Mouse (Mus musculus) midbrain, embryonic 14.5 days (tissue): Measurements from ENCODE around the gene Cbfa2t3. TPM values are rescaled to one million over a fixed set of nuclear protein-coding genes. Genes with fewer than 3 reads are reported as not detected.

Experiments used
- ATAC-seq: fragments of 200-750 bp; cut with Nextera tagmentation; 2 replicates; pipeline ENCODE4 v1.8.0; 2017; ENCODE audit warnings: moderate number of reproducible peaks, moderate library complexity; ENCODE audit not compliant: low FRiP score, low TSS enrichment
- DNase-seq: peaks from one replicate; pipeline ENCODE4 v3.0.0-alpha.2; 2015
- H3K27ac ChIP-seq: fragments of 300-500 bp; sonication (generic); replicated peaks from 2 replicates; pipeline ENCODE4 v1.5.1; 2014; ENCODE audit warnings: mild to moderate bottlenecking, low read depth, low read length, moderate library complexity
- H3K27me3 ChIP-seq: fragments of 300-500 bp; sonication (generic); 2 replicates; pipeline ENCODE4 v1.6.1; 2014; ENCODE audit warnings: low read length, control low read depth, mixed read lengths; ENCODE audit not compliant: control insufficient read depth, insufficient read depth
- H3K36me3 ChIP-seq: fragments of 300-500 bp; sonication (generic); 2 replicates; pipeline ENCODE4 v1.6.1; 2014; ENCODE audit warnings: low read length, control low read depth; ENCODE audit not compliant: control insufficient read depth, insufficient read depth
- H3K4me1 ChIP-seq: fragments of 300-500 bp; sonication (generic); 2 replicates; pipeline ENCODE4 v1.6.1; 2014; ENCODE audit warnings: mild to moderate bottlenecking, antibody characterized with exemption, low read length, control low read depth; ENCODE audit not compliant: control insufficient read depth, insufficient read depth
- H3K4me2 ChIP-seq: fragments of 300-500 bp; sonication (generic); 2 replicates; pipeline ENCODE4 v1.6.1; 2014; ENCODE audit warnings: mild to moderate bottlenecking, low read length, moderate library complexity
- H3K4me3 ChIP-seq: fragments of 300-500 bp; sonication (generic); replicated peaks from 2 replicates; pipeline ENCODE4 v1.5.1; 2014; ENCODE audit warnings: low read depth, low read length
- H3K9ac ChIP-seq: fragments of 300-500 bp; sonication (generic); replicated peaks from 2 replicates; pipeline ENCODE4 v1.6.1; 2014; ENCODE audit warnings: mild to moderate bottlenecking, low read length, moderate library complexity
- H3K9me3 ChIP-seq: fragments of 300-500 bp; sonication (generic); 2 replicates; pipeline ENCODE4 v1.6.1; 2016; ENCODE audit warnings: low read length, control low read depth, mixed read lengths; ENCODE audit not compliant: control insufficient read depth
- WGBS: fragments of 180-500 bp; shearing (Covaris S2); extraction: QIAGEN DNeasy Blood & Tissue Kit; methylation state at CpG from one replicate; pipeline ENCODE4 v1.1.7; 2014; 5-methylcytosine and 5-hydroxymethylcytosine counted together
- polyA plus RNA-seq: library from polyadenylated mRNA; unstranded; fragments of >200 nt; fragmentation: Nextera tagmentation; extraction: Ambion mirVana; gene quantifications from 2 replicates; pipeline ENCODE4 v1.2.1, GENCODE M21; 2014

The Cbfa2t3 gene
- polyA plus RNA-seq, 1 experiment from 2014 or later, result 25.2 TPM

- DNase-seq, result no peak
- no peaks in the 10 kb centered on the region for H3K36me3 ChIP-seq
- ATAC-seq, result no peak
- H3K9me3 ChIP-seq, result no peaks in the 10 kb centered on the region
- 61% methylated on average over 4 of the region's 4 CpGs for WGBS
- H3K27me3 ChIP-seq, result no peaks in the 10 kb centered on the region
- no peak overlapping the region for H3K4me3 ChIP-seq
- H3K9ac ChIP-seq, result no peak overlapping the region
- H3K4me2 ChIP-seq, result no peak overlapping the region
- peaks cover 56% of the 10 kb centered on the region for H3K4me1 ChIP-seq
- no peak overlapping the region for H3K27ac ChIP-seq
Observed at GRCm38 (mm10) chr8:122737071-122737470, 38.2 kb upstream of the Cbfa2t3 start.

GRCm38 (mm10) chr8:122736623-122737022, 37.7 kb upstream of the Cbfa2t3 start:
- Histone ChIP-seq H3K9ac (no peak overlapping the region), H3K27ac (peak overlapping the region; percentile 55), H3K4me3 (no peak overlapping the region), H3K36me3 (no peaks in the 10 kb centered on the region), H3K27me3 (no peaks in the 10 kb centered on the region), H3K4me2 (no peak overlapping the region), H3K9me3 (no peaks in the 10 kb centered on the region), H3K4me1 (peaks cover 52% of the 10 kb centered on the region)
- DNase-seq (no peak), ATAC-seq (no peak)
- 90% methylated on average over 11 of the region's 11 CpGs for whole genome bisulfite sequencing

- Histone ChIP-seq H3K4me3 (no peak overlapping the region), H3K9ac (no peak overlapping the region), H3K4me2 (no peak overlapping the region), H3K4me1 (peaks cover 51% of the 10 kb centered on the region), H3K36me3 (no peaks in the 10 kb centered on the region), H3K9me3 (no peaks in the 10 kb centered on the region), H3K27ac (peak overlapping the region; percentile 55), H3K27me3 (no peaks in the 10 kb centered on the region)
- ATAC-seq (no peak), DNase-seq (no peak)
- 57% methylated on average over 19 of the region's 19 CpGs for WGBS
Observed at GRCm38 (mm10) chr8:122735542-122736473, 36.9 kb upstream of the Cbfa2t3 start.

- ATAC-seq (no peak), DNase-seq (no peak)
- H3K4me3 ChIP-seq, result no peak overlapping the region
- peaks cover 51% of the 10 kb centered on the region for H3K4me1 ChIP-seq
- H3K27ac ChIP-seq, result peak overlapping the region; percentile 55
- H3K4me2 ChIP-seq, result no peak overlapping the region
- H3K9ac ChIP-seq, result no peak overlapping the region
- 53% methylated on average over 3 of the region's 3 CpGs for WGBS
- H3K27me3 ChIP-seq, result no peaks in the 10 kb centered on the region
- H3K9me3 ChIP-seq, result no peaks in the 10 kb centered on the region
- no peaks in the 10 kb centered on the region for H3K36me3 ChIP-seq
Observed at GRCm38 (mm10) chr8:122735110-122735509, 36.2 kb upstream of the Cbfa2t3 start.

GRCm38 (mm10) chr8:122728630-122729029, 29.7 kb upstream of the Cbfa2t3 start:
- no peak overlapping the region for H3K27ac ChIP-seq
- H3K4me2 ChIP-seq, result no peak overlapping the region
- H3K36me3 ChIP-seq, result no peaks in the 10 kb centered on the region
- no peaks in the 10 kb centered on the region for H3K9me3 ChIP-seq
- WGBS, result 11% methylated on average over 3 of the region's 3 CpGs
- no peak overlapping the region for H3K4me3 ChIP-seq
- no peak overlapping the region for H3K9ac ChIP-seq
- ATAC-seq (no peak), DNase-seq (no peak)
- no peaks in the 10 kb centered on the region for H3K27me3 ChIP-seq
- peaks cover 5% of the 10 kb centered on the region; the same call in 1 of the 2 replicates for H3K4me1 ChIP-seq

GRCm38 (mm10) chr8:122727412-122727811, 28.5 kb upstream of the Cbfa2t3 start:
- ATAC-seq (no peak), DNase-seq (no peak)
- no peak overlapping the region for H3K4me3 ChIP-seq
- no peaks in the 10 kb centered on the region for H3K27me3 ChIP-seq
- H3K36me3 ChIP-seq, result no peaks in the 10 kb centered on the region
- H3K9ac ChIP-seq, result no peak overlapping the region
- no peak overlapping the region for H3K27ac ChIP-seq
- 73% methylated on average over 5 of the region's 5 CpGs for WGBS
- 0 out of 2 replicates have a peak, but pooled peaks cover 5% of the 10 kb centered on the region for H3K4me1 ChIP-seq
- no peak overlapping the region for H3K4me2 ChIP-seq
- no peaks in the 10 kb centered on the region for H3K9me3 ChIP-seq

- Histone ChIP-seq H3K27me3 (no peaks in the 10 kb centered on the region), H3K27ac (no peak overlapping the region), H3K9me3 (no peaks in the 10 kb centered on the region), H3K9ac (no peak overlapping the region), H3K4me2 (no peak overlapping the region), H3K36me3 (no peaks in the 10 kb centered on the region), H3K4me1 (0 out of 2 replicates have a peak, but pooled peaks cover 10% of the 10 kb centered on the region), H3K4me3 (no peak overlapping the region)
- no peak for ATAC-seq
- WGBS, result 61% methylated on average over 2 of the region's 2 CpGs
- no peak for DNase-seq
Observed at GRCm38 (mm10) chr8:122726789-122727188, 27.9 kb upstream of the Cbfa2t3 start.

- no peak overlapping the region for H3K27ac ChIP-seq
- H3K27me3 ChIP-seq, result no peaks in the 10 kb centered on the region
- no peak overlapping the region for H3K4me2 ChIP-seq
- H3K4me1 ChIP-seq, result peaks cover 26% of the 10 kb centered on the region
- no peak overlapping the region for H3K9ac ChIP-seq
- H3K4me3 ChIP-seq, result no peak overlapping the region
- ATAC-seq (no peak), DNase-seq (no peak)
- H3K36me3 ChIP-seq, result no peaks in the 10 kb centered on the region
- no peaks in the 10 kb centered on the region for H3K9me3 ChIP-seq
- 89% methylated on average over 6 of the region's 6 CpGs for WGBS
Observed at GRCm38 (mm10) chr8:122725187-122725586, 26.3 kb upstream of the Cbfa2t3 start.
